Mouse (Mus musculus): ENCODE measurements around the gene Ccdc28b. TPM values are rescaled to one million over a fixed set of nuclear protein-coding genes. Genes with fewer than 3 reads are reported as not detected.

The Ccdc28b gene
- polyA plus RNA-seq, 3 experiments from 2014 or later, result 30.5 to 54.0 (median 35.4) TPM

DNA sequence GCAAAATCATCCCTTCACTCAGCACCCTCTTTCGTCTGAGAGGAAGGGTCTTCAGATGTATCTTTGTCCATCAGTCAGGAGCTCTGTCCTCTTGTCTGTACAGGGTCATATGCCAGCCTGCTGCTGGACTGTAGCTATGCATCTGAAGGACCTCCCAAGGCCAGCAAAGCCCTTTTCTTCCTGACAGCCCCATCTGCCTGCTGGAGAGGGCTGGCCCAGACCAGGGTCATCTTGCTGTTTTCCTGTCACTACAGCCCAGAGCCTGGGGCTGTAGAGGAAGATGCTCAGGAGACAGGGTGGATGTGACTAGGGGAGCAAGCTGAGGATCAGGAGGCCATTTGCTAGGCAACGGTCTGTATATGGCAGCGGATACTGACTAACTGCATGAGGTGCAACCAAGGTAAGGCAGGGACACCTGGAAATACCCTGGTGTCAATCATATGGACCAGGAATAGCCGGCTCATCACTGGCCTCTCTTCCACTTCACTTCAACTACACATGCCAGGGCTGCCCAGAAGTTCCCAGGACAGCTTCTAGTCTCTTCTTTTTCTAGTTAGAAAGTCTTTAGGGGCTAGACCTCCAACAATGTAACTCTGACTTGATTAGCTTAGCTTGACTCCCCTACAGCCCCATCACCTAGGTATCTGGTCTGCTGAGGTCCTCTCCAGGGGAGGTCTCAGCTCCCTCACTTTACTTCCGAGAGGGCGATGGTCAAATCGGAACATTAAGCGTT lies 778 bp downstream of the Ccdc28b start:
- ATAC-seq, result no peak

GRCm38 (mm10) chr4:129622120-129622802 lies 1.5 kb downstream of the Ccdc28b start:
- no peak for ATAC-seq

DNA sequence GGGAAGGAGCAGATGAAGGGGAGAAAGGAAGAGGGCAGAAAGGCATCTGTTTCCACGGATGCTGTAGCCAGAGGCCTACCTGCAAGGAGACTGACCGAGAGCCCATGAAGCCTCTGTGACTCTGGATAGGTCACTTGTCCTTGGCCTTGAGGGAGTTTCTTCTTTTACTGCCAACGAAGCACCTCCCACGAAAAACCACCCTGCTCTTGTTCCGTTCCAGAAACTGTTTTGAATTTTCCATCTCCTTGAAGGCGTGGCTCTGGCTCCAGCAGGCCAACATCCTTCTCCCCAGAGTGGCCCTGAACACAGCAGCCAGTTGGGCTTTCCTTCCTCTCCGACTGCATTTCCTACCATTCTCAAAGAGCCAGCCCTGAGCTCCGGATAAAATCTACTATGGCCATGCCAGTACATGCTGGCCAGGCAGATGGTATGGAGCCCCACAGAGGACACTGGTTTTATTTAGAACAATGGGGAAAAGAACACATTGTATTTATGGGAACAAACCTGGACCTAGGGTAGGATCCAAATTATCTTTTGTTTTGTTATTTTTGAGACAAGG lies 2.4 kb downstream of the Ccdc28b start:
- no peak for ATAC-seq

- ATAC-seq, result no peak
These were observed 3.1 kb downstream of the Ccdc28b start for GRCm38 (mm10) chr4:129620419-129621282.

GRCm38 (mm10) chr4:129618786-129619691 lies 4.7 kb downstream of the Ccdc28b start, which contains the start of gene Iqcc:
TSS of gene Iqcc (minus strand) at chr4:129619099.
- peak; percentile 86 for ATAC-seq

GRCm38 (mm10) chr4:129618031-129618430 lies 5.7 kb downstream of the Ccdc28b start:
- no peak for ATAC-seq

- ATAC-seq, result no peak
These were observed 6.6 kb downstream of the Ccdc28b start for GRCm38 (mm10) chr4:129617121-129617641.

GRCm38 (mm10) chr4:129616631-129617030 lies 7.1 kb downstream of the Ccdc28b start:
- ATAC-seq, result no peak

DNA sequence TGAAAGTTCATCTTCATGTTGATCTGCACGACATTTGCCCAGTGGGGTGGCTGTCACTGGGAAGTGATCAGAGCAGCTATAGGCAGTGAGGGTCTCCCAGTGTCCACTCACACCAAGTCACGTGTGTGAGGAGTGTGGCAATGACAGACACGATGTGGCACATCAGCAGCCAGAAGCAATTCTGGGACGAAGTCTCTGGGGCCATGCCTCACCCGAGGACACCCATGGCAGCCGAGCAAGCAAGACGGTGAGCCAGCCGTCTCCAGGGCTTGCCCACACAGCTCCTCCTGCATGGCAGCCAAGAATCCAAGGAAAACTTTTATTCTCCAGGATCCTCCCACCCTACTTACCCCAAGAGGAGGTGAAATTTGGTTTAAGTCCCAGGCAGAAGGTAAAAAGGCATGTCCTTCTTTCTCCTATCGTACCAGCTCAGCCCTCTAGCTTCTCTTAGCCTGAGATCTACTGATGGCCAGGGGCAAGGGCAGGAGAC lies 7.9 kb downstream of the Ccdc28b start:
- ATAC-seq, result no peak

DNA sequence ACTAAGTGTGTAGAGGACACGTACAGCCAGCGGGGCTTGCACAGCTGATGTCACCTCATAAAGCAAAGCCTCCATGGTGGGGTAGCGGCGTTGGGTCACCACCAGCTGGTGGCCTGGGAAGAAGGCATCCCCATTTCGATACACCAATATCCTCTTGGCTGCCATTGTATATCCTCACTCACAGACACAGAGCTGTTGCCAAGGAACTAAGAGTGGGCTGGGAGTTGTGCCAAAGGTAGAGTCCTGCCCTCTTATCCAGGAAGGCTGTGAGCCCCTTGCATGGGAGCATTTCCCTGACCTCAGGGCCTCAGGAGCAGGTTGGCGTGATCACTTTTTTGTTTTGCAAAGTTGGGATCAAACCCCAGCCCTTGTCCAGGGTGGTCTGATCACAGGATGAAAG lies 9.7 kb downstream of the Ccdc28b start, which contains the start of gene Dcdc2b:
Dcdc2b (minus strand) TSS at position 165 of the 400 bp plus-strand sequence.
- ATAC-seq, result no peak

DNA sequence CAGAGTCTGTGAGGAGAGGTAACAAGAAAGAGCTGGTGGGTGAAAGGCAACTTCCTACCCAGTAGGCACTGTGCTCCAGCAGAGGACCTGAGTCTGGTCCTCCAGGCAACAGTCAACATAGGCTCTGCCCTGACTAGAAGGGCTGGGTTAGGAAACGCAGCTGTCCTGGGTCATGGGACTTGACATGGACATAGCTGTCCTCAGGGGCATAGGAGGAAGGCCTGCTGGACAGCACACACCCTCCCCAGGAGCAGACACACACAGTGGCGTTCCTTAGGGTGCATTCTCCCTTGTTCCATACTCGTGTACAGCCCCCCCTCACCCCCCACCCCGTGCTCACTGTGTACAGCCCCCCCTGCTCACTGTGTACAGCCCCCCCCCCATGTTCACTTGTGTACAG lies 13.3 kb downstream of the Ccdc28b start:
- no peak for ATAC-seq

- peak; percentile 51 for ATAC-seq
These were observed 13.7 kb downstream of the Ccdc28b start for GRCm38 (mm10) chr4:129610026-129610425.

GRCm38 (mm10) chr4:129609139-129609631 lies 14.6 kb downstream of the Ccdc28b start:
- no peak for ATAC-seq

DNA sequence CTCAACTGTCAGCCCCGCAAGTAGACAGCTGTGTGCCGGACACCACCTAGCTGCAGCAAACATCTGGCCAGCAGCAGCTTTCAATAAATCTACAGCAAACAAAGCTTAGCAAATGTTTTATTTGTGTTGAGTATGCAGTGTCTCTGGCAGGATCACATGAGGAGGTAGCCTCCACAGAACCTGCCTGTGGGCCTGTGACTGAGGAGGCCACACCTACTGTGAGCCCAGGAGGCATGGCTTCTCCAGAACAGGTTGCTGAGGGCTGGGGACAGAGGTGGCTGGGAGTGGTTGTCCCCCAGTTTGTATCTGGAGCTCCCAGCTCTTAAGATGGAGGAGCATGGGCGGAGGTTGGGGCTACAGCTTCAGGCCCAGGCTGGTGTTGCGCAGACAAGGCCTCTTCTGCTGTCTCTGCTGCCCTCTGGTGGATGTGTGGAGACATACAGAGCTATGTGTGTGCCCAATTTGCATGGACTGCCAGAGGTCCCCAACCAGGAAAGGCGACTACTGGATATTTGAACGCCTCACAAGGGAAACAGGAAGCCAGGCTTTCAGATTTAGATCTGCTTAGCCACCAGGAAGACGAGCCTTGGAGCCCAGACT lies 15.2 kb downstream of the Ccdc28b start:
- ATAC-seq, result peak; percentile 92

GRCm38 (mm10) chr4:129600233-129601158 lies 23.3 kb downstream of the Ccdc28b start, which contains the start of the genes Eif3i and Tmem234:
TSS of gene Eif3i (minus strand) at chr4:129600648.
TSS of gene Tmem234 (plus strand) at chr4:129600668.
- ATAC-seq, result peak; percentile 99

DNA sequence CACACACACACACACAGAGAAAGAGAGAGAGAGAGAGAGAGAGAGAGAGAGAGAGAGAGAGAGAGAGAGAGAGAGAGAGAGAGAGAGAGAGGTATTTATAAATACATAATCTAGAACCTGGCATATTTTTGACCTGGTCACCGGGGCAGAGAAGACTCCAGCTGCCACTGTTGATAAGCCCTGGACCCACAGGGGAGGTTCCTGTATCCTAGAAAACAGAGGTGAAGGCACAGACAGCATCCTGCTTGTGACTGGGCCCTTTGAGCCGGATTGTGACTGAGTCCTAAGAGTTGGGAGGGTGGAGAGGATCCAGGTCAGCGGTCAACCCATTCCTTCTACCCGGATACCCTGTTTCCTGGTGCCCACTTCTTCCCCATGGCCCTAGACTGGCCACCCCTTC lies 34.9 kb downstream of the Ccdc28b start:
- ATAC-seq, result no peak

DNA sequence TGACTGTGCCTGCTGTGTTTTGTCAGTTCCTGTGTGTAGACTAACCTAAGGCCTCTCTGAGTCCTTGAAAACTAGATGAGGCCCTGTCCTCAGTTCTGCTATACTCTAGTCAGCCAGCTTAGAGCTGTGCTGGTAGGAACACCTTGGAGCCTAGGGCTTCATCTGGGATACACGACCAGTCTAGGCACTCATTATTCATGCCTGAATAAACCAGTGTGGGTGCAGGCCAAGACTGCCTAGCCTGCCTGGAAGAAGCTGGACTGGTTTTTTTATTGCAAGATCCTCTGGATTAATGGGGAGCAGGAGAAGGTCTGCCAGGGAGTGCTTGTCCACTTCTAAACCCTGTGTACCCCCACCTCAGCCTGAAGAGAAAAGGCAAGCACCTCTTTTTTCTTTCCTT lies 36.8 kb downstream of the Ccdc28b start:
- no peak for ATAC-seq

- no peak for ATAC-seq
These were observed 38.0 kb downstream of the Ccdc28b start for GRCm38 (mm10) chr4:129585773-129586172.
